Mouse (Mus musculus): Measurements from ENCODE around the gene Armcx6. TPM values are rescaled to one million over a fixed set of nuclear protein-coding genes. Genes with fewer than 3 reads are reported as not detected.
"Not testable (repeated sequence)": the region's sequence is repeated elsewhere in the genome, so short reads cannot be mapped to it uniquely, and the experiment has no call there.

Gene Armcx6
- polyA plus RNA-seq, 1 experiment, result 0.74 TPM

- Histone ChIP-seq H3K27ac (ENCODE audit: insufficient read depth, low read length) (no peak overlapping the region), H3K4me3 (ENCODE audit: extremely low read depth, insufficient read depth, insufficient read length) (no peak overlapping the region), H3K27me3 (ENCODE audit: control insufficient read depth, insufficient read depth, low read length) (no peaks in the 10 kb centered on the region), H3K4me1 (ENCODE audit: control insufficient read depth, insufficient read depth, insufficient read length) (no peaks in the 10 kb centered on the region), H3K36me3 (ENCODE audit: control insufficient read depth, insufficient read depth, low read length) (no peaks in the 10 kb centered on the region)
- DNase-seq (ENCODE audit: low read depth in 1 of 2, low spot score in 2 of 2), result no peak
- TF ChIP-seq POLR2A (IDR thresholded peaks at IDR 0.05; ENCODE audit: low read depth, low read length) (no peak), CTCF (IDR thresholded peaks at IDR 0.05; ENCODE audit: extremely low read depth, insufficient read depth, insufficient read length, insufficient replicate concordance) (no peak)
- WGBS, result 46% methylated on average over 2 of the region's 2 CpGs
These were observed 693 bp upstream of the Armcx6 start for GRCm38 (mm10) chrX:134751910-134752309.

DNA sequence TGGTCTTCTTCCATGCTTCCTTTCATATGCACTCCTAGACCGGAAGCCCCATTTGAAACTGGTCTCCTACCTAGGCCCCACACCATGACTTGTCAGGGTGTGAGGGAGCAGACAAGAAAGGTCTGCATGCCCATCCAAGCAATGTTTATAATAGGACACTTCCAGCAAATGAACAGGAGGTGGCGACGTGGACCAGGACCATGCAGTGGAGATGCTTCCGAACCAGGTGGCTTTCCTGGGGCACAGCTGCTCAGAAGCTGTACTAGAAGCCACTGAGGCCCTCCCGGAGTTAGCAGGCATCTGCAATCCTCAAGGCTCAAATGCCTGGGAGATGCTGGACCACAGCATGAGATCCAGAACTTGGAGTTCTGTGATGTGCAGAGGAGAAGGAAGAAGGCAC is 4.8 kb downstream of the Armcx6 start:
- Histone ChIP-seq H3K4me3 (ENCODE audit: extremely low read depth, insufficient read depth, insufficient read length) (no peak overlapping the region), H3K4me1 (ENCODE audit: control insufficient read depth, insufficient read depth, insufficient read length) (no peaks in the 10 kb centered on the region), H3K27me3 (ENCODE audit: control insufficient read depth, insufficient read depth, low read length) (no peaks in the 10 kb centered on the region), H3K27ac (ENCODE audit: insufficient read depth, low read length) (no peak overlapping the region), H3K36me3 (ENCODE audit: control insufficient read depth, insufficient read depth, low read length) (no peaks in the 10 kb centered on the region)
- 35% methylated on average over 5 of the region's 5 CpGs for WGBS
- TF ChIP-seq POLR2A (IDR thresholded peaks at IDR 0.05; ENCODE audit: low read depth, low read length), result no peak
- TF ChIP-seq CTCF (IDR thresholded peaks at IDR 0.05; ENCODE audit: extremely low read depth, insufficient read depth, insufficient read length, insufficient replicate concordance), result peak; percentile 41; the same call in 1 of the 2 replicates
- DNase-seq (ENCODE audit: low read depth in 1 of 2, low spot score in 2 of 2), result peak in 1 of 2 experiments; percentile 5

DNA sequence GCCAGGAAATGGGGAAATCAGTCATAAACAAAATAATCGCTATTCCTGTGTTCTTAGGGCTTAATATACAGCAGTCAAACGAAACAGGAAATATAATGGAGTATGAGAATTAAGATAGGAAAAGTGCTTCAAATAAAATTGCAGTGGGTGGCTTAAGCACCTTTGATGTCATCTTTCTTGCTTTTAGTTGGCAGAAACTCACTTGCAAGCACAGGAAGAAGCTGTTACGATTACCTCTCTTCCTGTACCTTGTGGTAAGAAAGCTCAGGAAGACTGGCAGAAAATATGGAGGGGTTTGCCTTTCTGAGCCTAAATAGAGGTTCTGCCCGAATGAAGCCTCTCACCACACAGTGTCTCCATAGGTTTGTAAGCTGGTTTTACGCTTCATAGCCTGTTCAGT is 9.4 kb downstream of the Armcx6 start:
- no peaks in the 10 kb centered on the region for H3K4me1 ChIP-seq (ENCODE audit: control insufficient read depth, insufficient read depth, insufficient read length)
- H3K27ac ChIP-seq (ENCODE audit: insufficient read depth, low read length), result no peak overlapping the region
- TF ChIP-seq POLR2A (IDR thresholded peaks at IDR 0.05; ENCODE audit: low read depth, low read length) (no peak), CTCF (IDR thresholded peaks at IDR 0.05; ENCODE audit: extremely low read depth, insufficient read depth, insufficient read length, insufficient replicate concordance) (no peak)
- H3K36me3 ChIP-seq (ENCODE audit: control insufficient read depth, insufficient read depth, low read length), result no peaks in the 10 kb centered on the region
- no peak overlapping the region for H3K4me3 ChIP-seq (ENCODE audit: extremely low read depth, insufficient read depth, insufficient read length)
- no peak for DNase-seq (ENCODE audit: low read depth in 1 of 2, low spot score in 2 of 2)
- WGBS, result 37% methylated on average over 5 of the region's 5 CpGs
- H3K27me3 ChIP-seq (ENCODE audit: control insufficient read depth, insufficient read depth, low read length), result no peaks in the 10 kb centered on the region

DNA sequence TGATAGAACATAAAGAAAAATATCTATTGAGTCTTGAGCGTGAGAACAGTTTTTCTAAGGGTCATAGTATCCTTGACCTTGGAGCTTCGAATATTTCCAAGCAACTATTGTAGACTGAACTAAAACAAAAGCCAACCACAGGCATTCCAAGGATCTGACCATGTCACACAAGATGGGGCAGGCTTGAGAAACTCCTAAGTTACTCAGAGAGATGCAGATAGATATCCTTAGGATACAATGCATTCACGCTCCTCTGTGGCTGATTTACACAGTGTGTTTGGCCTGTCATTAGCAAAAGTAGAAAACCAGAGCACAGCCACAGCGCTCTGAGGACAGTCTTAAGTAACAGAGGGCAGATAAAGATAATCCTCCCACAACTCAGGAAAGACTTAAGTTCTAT is 12.1 kb downstream of the Armcx6 start:
- Histone ChIP-seq H3K36me3 (ENCODE audit: control insufficient read depth, insufficient read depth, low read length) (no peaks in the 10 kb centered on the region), H3K27ac (ENCODE audit: insufficient read depth, low read length) (no peak overlapping the region), H3K4me1 (ENCODE audit: control insufficient read depth, insufficient read depth, insufficient read length) (no peaks in the 10 kb centered on the region), H3K4me3 (ENCODE audit: extremely low read depth, insufficient read depth, insufficient read length) (no peak overlapping the region), H3K27me3 (ENCODE audit: control insufficient read depth, insufficient read depth, low read length) (no peaks in the 10 kb centered on the region)
- DNase-seq (ENCODE audit: low read depth in 1 of 2, low spot score in 2 of 2), result no peak
- 82% methylated on average over 4 of the region's 4 CpGs for WGBS
- TF ChIP-seq POLR2A (IDR thresholded peaks at IDR 0.05; ENCODE audit: low read depth, low read length), result no peak
- TF ChIP-seq CTCF (IDR thresholded peaks at IDR 0.05; ENCODE audit: extremely low read depth, insufficient read depth, insufficient read length, insufficient replicate concordance), result no peak

- Histone ChIP-seq H3K27ac (ENCODE audit: insufficient read depth, low read length) (no peak overlapping the region), H3K27me3 (ENCODE audit: control insufficient read depth, insufficient read depth, low read length) (no peaks in the 10 kb centered on the region), H3K36me3 (ENCODE audit: control insufficient read depth, insufficient read depth, low read length) (no peaks in the 10 kb centered on the region), H3K4me1 (ENCODE audit: control insufficient read depth, insufficient read depth, insufficient read length) (no peaks in the 10 kb centered on the region), H3K4me3 (ENCODE audit: extremely low read depth, insufficient read depth, insufficient read length) (no peak overlapping the region)
- TF ChIP-seq CTCF (IDR thresholded peaks at IDR 0.05; ENCODE audit: extremely low read depth, insufficient read depth, insufficient read length, insufficient replicate concordance) (no peak), POLR2A (IDR thresholded peaks at IDR 0.05; ENCODE audit: low read depth, low read length) (no peak)
- DNase-seq (ENCODE audit: low read depth in 1 of 2, low spot score in 2 of 2), result no peak
- WGBS, result 90% methylated on average over 1 of the region's 1 CpGs
These were observed 13.4 kb downstream of the Armcx6 start for GRCm38 (mm10) chrX:134737796-134738195.

DNA sequence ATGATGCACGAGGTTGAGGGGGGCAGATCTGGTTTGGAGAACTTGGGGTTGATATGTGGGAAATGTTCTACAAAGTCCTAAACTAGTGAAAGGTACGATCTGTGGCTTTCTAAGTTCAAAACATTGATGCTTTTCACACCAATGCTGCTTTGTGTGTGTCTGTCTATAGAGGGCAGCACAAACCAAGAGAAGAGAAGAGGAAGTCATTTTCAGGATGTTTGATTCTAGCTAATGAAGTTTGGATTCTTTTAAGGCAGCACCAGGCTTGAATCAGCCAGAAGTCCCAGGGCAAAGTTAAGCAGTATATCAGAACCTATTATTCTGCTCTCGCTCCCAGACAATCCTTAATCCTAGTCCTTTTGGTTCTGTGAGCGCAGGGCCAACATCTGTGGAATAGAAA is 21.4 kb downstream of the Armcx6 start:
- Histone ChIP-seq H3K27me3 (ENCODE audit: control insufficient read depth, insufficient read depth, low read length) (no peaks in the 10 kb centered on the region), H3K4me3 (ENCODE audit: extremely low read depth, insufficient read depth, insufficient read length) (no peak overlapping the region), H3K4me1 (ENCODE audit: control insufficient read depth, insufficient read depth, insufficient read length) (no peaks in the 10 kb centered on the region), H3K27ac (ENCODE audit: insufficient read depth, low read length) (no peak overlapping the region), H3K36me3 (ENCODE audit: control insufficient read depth, insufficient read depth, low read length) (no peaks in the 10 kb centered on the region)
- no peak for DNase-seq (ENCODE audit: low read depth in 1 of 2, low spot score in 2 of 2)
- 43% methylated on average over 4 of the region's 4 CpGs for WGBS
- TF ChIP-seq CTCF (IDR thresholded peaks at IDR 0.05; ENCODE audit: extremely low read depth, insufficient read depth, insufficient read length, insufficient replicate concordance) (0 out of 2 replicates have a peak, but pooled peaks have one; percentile 4), POLR2A (IDR thresholded peaks at IDR 0.05; ENCODE audit: low read depth, low read length) (no peak)

GRCm38 (mm10) chrX:134723762-134724161 is 27.5 kb downstream of the Armcx6 start:
- H3K27me3 ChIP-seq (ENCODE audit: control insufficient read depth, insufficient read depth, low read length); H3K4me1 ChIP-seq (ENCODE audit: control insufficient read depth, insufficient read depth, insufficient read length); H3K27ac ChIP-seq (ENCODE audit: insufficient read depth, low read length); DNase-seq (ENCODE audit: low read depth in 1 of 2, low spot score in 2 of 2); H3K4me3 ChIP-seq (ENCODE audit: extremely low read depth, insufficient read depth, insufficient read length); H3K36me3 ChIP-seq (ENCODE audit: control insufficient read depth, insufficient read depth, low read length): not testable (repeated sequence)
- WGBS, result 46% methylated on average over 2 of the region's 2 CpGs

All from spleen, adult 2 months (tissue).